In genomic region chr10:78164786-78165185, GRCm38 (mm10) we compare ENCODE assay signal across 24 mouse cellular contexts. TPM values are rescaled to one million over a fixed set of nuclear protein-coding genes. Genes with fewer than 3 reads are reported as not detected.
A peak's percentile ranks its signal among the peaks of the same experiment; 100 is the strongest.
DNase-seq lines count a peak whose midpoint lies in the region; ATAC-seq and TF ChIP-seq lines count a peak whose summit lies in the region.
"Had no signal": no experiment of that assay in that cellular context is flagged by ENCODE, and none has a peak within 500 bp of the region (broad histone marks: within the 10 kb centered on the region; RNA-seq: fewer than 3 reads in every experiment).

No protein-coding gene starts in this region.

- H3K27me3 ChIP-seq in cerebellum, adult 2 months (ENCODE audit: control insufficient read depth, insufficient read depth, low read length) = no peaks in the 10 kb centered on the region
- no peaks in the 10 kb centered on the region for H3K27me3 ChIP-seq in intestine, embryonic 15.5 days (replicated peaks)
- H3K27me3 ChIP-seq: embryonic facial prominence, embryonic 15.5 days; forebrain, embryonic 15.5 days; hindbrain, embryonic 12.5 days had no signal

- no peak for TF ChIP-seq POLR2A in cerebellum, adult 2 months (IDR thresholded peaks at IDR 0.05; ENCODE audit: borderline replicate concordance, insufficient read depth, low read length)

- peaks cover 24% of the 10 kb centered on the region; the same call in 1 of the 2 replicates for H3K36me3 ChIP-seq in intestine, embryonic 15.5 days

- DNase-seq in cerebellum, postnatal 4 days (ENCODE audit: low spot score in 2 of 2) = no peak
- DNase-seq in cerebellum, adult 2 months = peak; percentile 83 to 84
- DNase-seq in cerebellum, postnatal 10 days = peak; percentile 94
- no peak for DNase-seq in embryo, embryonic 10.5 days (ENCODE audit: low spot score)
- DNase-seq in c-Kit-positive CD71-positive TER-119-positive erythroid progenitor cells, embryonic 14.5 days (ENCODE audit: low spot score) = no peak
- DNase-seq: adrenal gland, postnatal 10 days; B cell, adult 2 months; embryo, embryonic 11 days; gastrocnemius, postnatal 36 days; heart, adult 11 months; heart, postnatal 10 days; heart, postnatal 4 days; kidney, adult 18-20 months had no signal

- peaks cover 54% of the 10 kb centered on the region for H3K4me1 ChIP-seq in cerebellum, adult 2 months (ENCODE audit: control insufficient read depth, insufficient read depth, low read length)
- peaks cover 12% of the 10 kb centered on the region for H3K4me1 ChIP-seq in intestine, embryonic 15.5 days (replicated peaks)

- H3K9me3 ChIP-seq in intestine, embryonic 15.5 days = no peaks in the 10 kb centered on the region
- H3K9me3 ChIP-seq: embryonic facial prominence, embryonic 15.5 days; forebrain, embryonic 10.5 days; forebrain, embryonic 15.5 days; G1E; heart, embryonic 10.5 days; hindbrain, embryonic 12.5 days had no signal

- peak overlapping the region; percentile 58 for H3K27ac ChIP-seq in cerebellum, adult 2 months (ENCODE audit: insufficient read depth, low read length)
- no peak overlapping the region for H3K27ac ChIP-seq in intestine, embryonic 15.5 days
- H3K27ac ChIP-seq: embryonic facial prominence, embryonic 15.5 days; forebrain, embryonic 10.5 days; forebrain, embryonic 15.5 days; heart, embryonic 10.5 days; hindbrain, embryonic 12.5 days; hindbrain, postnatal 0 days had no signal

- peak overlapping the region; percentile 31 for H3K4me3 ChIP-seq in cerebellum, adult 2 months (replicated peaks; ENCODE audit: insufficient read depth, low read depth, low read length)
- no peak overlapping the region for H3K4me3 ChIP-seq in intestine, embryonic 15.5 days (replicated peaks)
- H3K4me3 ChIP-seq: embryonic facial prominence, embryonic 15.5 days; erythroblast, embryonic 14.5 days; forebrain, embryonic 10.5 days; forebrain, embryonic 15.5 days; heart, embryonic 10.5 days; hindbrain, embryonic 12.5 days had no signal

- H3K9ac ChIP-seq in intestine, embryonic 15.5 days = no peak overlapping the region
- H3K9ac ChIP-seq: embryonic facial prominence, embryonic 15.5 days; forebrain, embryonic 15.5 days; hindbrain, embryonic 12.5 days had no signal

- ATAC-seq in cerebellum, adult (ENCODE audit: insufficient number of reproducible peaks, low FRiP score, low TSS enrichment) = peak; percentile 41; the same call in 1 of the 2 replicates
- ATAC-seq in intestine, embryonic 15.5 days = no peak
- ATAC-seq: CD4-positive, CD25-positive, alpha-beta regulatory T cell, adult 4 months; forebrain, embryonic 15.5 days; hindbrain, postnatal 0 days had no signal

- TF ChIP-seq CTCF in cerebellum, adult 2 months (IDR thresholded peaks at IDR 0.05; ENCODE audit: borderline replicate concordance, insufficient read depth, low read depth, low read length) = no peak

- WGBS in cerebellum, adult 2 months = 10% methylated on average over 12 of the region's 12 CpGs
- 90% methylated on average over 12 of the region's 12 CpGs for WGBS in intestine, embryonic 15.5 days

- H3K4me2 ChIP-seq in intestine, embryonic 15.5 days (replicated peaks) = no peak overlapping the region
- H3K4me2 ChIP-seq: embryonic facial prominence, embryonic 15.5 days; forebrain, embryonic 15.5 days; hindbrain, embryonic 12.5 days had no signal

RNA-seq across cellular contexts. Expression of gene D10Jhu81e, which starts 4.8 kb away (rescaled TPM):
- 169 and 172 TPM in 2 replicates for polyA plus RNA-seq in cerebellum, adult 2 months (2012; rRNA removed)
- polyA plus RNA-seq in intestine, embryonic 15.5 days (2015; fragmentation: Nextera tagmentation; extraction: Ambion mirVana) = 34.9 and 37.2 TPM in 2 replicates

RNA-seq across cellular contexts. Expression of gene Pwp2, which starts 20.2 kb away (rescaled TPM):
- polyA plus RNA-seq in cerebellum, adult 2 months (2012; rRNA removed) = 17.2 and 17.8 TPM in 2 replicates
- polyA plus RNA-seq in intestine, embryonic 15.5 days (2015; fragmentation: Nextera tagmentation; extraction: Ambion mirVana) = 17.5 and 17.7 TPM in 2 replicates

Comparison
In these comparisons a context has a peak if more than half of its experiments do, and no peak if none do; other contexts are left out.
1. DNase-seq: peak in cerebellum, adult 2 months (2 of 2) and cerebellum, postnatal 10 days (2 of 2); none in cerebellum, postnatal 4 days (0 of 2), embryo, embryonic 10.5 days (single experiment) and c-Kit-positive CD71-positive TER-119-positive erythroid progenitor cells, embryonic 14.5 days (single experiment).